Mouse (Mus musculus): ENCODE data around the gene Pcnx4. TPM values are rescaled to one million over a fixed set of nuclear protein-coding genes. Genes with fewer than 3 reads are reported as not detected.
A peak's percentile ranks its signal among the peaks of the same experiment; 100 is the strongest.

Gene Pcnx4
- polyA plus RNA-seq, 1 experiment: 18.4 TPM

GRCm38 (mm10) chr12:72519855-72520254, 16.3 kb upstream of the Pcnx4 start:
- Histone ChIP-seq H3K27ac (ENCODE audit: insufficient read depth, low read length) (no peak overlapping the region), H3K4me3 (ENCODE audit: insufficient read depth, low read length) (no peak overlapping the region), H3K4me1 (ENCODE audit: control insufficient read depth, insufficient read depth, low read length) (no peaks in the 10 kb centered on the region)
- TF ChIP-seq CTCF (IDR thresholded peaks at IDR 0.05; ENCODE audit: extremely low read depth, insufficient read depth, low read length): no peak
- no peak for TF ChIP-seq POLR2A (IDR thresholded peaks at IDR 0.05; ENCODE audit: extremely low read depth, insufficient read depth, low read length)

- H3K27ac ChIP-seq (ENCODE audit: insufficient read depth, low read length): no peak overlapping the region
- no peak overlapping the region for H3K4me3 ChIP-seq (ENCODE audit: insufficient read depth, low read length)
- H3K4me1 ChIP-seq (ENCODE audit: control insufficient read depth, insufficient read depth, low read length): no peaks in the 10 kb centered on the region
- no peak for TF ChIP-seq POLR2A (IDR thresholded peaks at IDR 0.05; ENCODE audit: extremely low read depth, insufficient read depth, low read length)
- TF ChIP-seq CTCF (IDR thresholded peaks at IDR 0.05; ENCODE audit: extremely low read depth, insufficient read depth, low read length): peak; percentile 82
Observed at GRCm38 (mm10) chr12:72520645-72521044, 15.5 kb upstream of the Pcnx4 start.

DNA sequence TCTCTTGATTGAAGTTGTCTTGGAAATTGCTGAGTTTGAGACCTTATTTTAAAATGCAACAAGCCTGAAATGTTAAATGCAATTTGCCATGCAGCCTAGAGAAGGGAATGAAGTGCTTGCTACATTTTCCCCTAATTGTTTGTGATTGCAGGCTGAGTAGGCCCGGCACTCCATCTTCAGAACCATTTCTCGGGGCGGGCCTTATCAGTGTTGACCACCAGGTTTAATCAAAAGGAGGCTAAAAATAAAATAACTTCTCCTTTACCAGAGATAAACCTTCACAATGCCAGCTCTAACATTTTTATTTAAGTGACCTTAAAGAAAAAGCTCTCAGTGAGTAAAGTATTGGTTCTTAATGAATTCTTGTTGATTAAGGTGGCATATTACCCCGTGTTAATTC, 10.6 kb upstream of the Pcnx4 start:
- TF ChIP-seq POLR2A (IDR thresholded peaks at IDR 0.05; ENCODE audit: extremely low read depth, insufficient read depth, low read length) (no peak), CTCF (IDR thresholded peaks at IDR 0.05; ENCODE audit: extremely low read depth, insufficient read depth, low read length) (no peak)
- Histone ChIP-seq H3K4me3 (ENCODE audit: insufficient read depth, low read length) (no peak overlapping the region), H3K4me1 (ENCODE audit: control insufficient read depth, insufficient read depth, low read length) (no peaks in the 10 kb centered on the region), H3K27ac (ENCODE audit: insufficient read depth, low read length) (no peak overlapping the region)

- TF ChIP-seq POLR2A (IDR thresholded peaks at IDR 0.05; ENCODE audit: extremely low read depth, insufficient read depth, low read length): no peak
- no peak for TF ChIP-seq CTCF (IDR thresholded peaks at IDR 0.05; ENCODE audit: extremely low read depth, insufficient read depth, low read length)
- Histone ChIP-seq H3K4me1 (ENCODE audit: control insufficient read depth, insufficient read depth, low read length) (no peaks in the 10 kb centered on the region; the same call in 1 of the 2 replicates), H3K27ac (ENCODE audit: insufficient read depth, low read length) (no peak overlapping the region), H3K4me3 (ENCODE audit: insufficient read depth, low read length) (no peak overlapping the region)
Observed at GRCm38 (mm10) chr12:72532303-72532702, 3.9 kb upstream of the Pcnx4 start.

GRCm38 (mm10) chr12:72533986-72534385, 2.2 kb upstream of the Pcnx4 start:
- TF ChIP-seq POLR2A (IDR thresholded peaks at IDR 0.05; ENCODE audit: extremely low read depth, insufficient read depth, low read length): no peak
- Histone ChIP-seq H3K4me1 (ENCODE audit: control insufficient read depth, insufficient read depth, low read length) (no peaks in the 10 kb centered on the region; the same call in 1 of the 2 replicates), H3K4me3 (ENCODE audit: insufficient read depth, low read length) (no peak overlapping the region), H3K27ac (ENCODE audit: insufficient read depth, low read length) (no peak overlapping the region)

DNA sequence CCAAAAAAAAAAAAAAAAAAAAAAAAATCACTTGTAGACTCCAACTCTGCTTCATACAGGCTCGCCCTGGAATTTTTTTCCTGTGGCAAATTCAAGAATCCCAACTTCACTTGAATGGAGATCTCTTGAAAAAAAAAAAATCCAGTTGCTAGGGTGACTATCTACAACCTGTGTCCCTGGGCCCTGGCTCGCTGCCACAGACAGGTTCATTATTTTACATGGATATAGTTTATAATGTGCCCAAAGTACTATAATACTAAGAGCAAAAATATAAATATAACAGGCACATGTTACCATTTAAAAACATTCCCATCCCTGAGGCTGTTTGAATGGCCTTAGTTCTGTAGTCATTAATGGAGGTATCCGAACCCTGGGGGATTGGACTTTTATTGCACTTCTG, 584 bp upstream of the Pcnx4 start:
- H3K4me3 ChIP-seq (ENCODE audit: insufficient read depth, low read length): peak overlapping the region; percentile 59
- no peak overlapping the region for H3K27ac ChIP-seq (ENCODE audit: insufficient read depth, low read length)
- H3K4me1 ChIP-seq (ENCODE audit: control insufficient read depth, insufficient read depth, low read length): no peaks in the 10 kb centered on the region; the same call in 1 of the 2 replicates
- TF ChIP-seq CTCF (IDR thresholded peaks at IDR 0.05; ENCODE audit: extremely low read depth, insufficient read depth, low read length) (no peak), POLR2A (IDR thresholded peaks at IDR 0.05; ENCODE audit: extremely low read depth, insufficient read depth, low read length) (no peak)

GRCm38 (mm10) chr12:72538571-72538970, 2.4 kb downstream of the Pcnx4 start:
- Histone ChIP-seq H3K4me3 (ENCODE audit: insufficient read depth, low read length) (no peak overlapping the region), H3K27ac (ENCODE audit: insufficient read depth, low read length) (no peak overlapping the region), H3K4me1 (ENCODE audit: control insufficient read depth, insufficient read depth, low read length) (no peaks in the 10 kb centered on the region; the same call in 1 of the 2 replicates)
- TF ChIP-seq POLR2A (IDR thresholded peaks at IDR 0.05; ENCODE audit: extremely low read depth, insufficient read depth, low read length) (no peak), CTCF (IDR thresholded peaks at IDR 0.05; ENCODE audit: extremely low read depth, insufficient read depth, low read length) (no peak)

DNA sequence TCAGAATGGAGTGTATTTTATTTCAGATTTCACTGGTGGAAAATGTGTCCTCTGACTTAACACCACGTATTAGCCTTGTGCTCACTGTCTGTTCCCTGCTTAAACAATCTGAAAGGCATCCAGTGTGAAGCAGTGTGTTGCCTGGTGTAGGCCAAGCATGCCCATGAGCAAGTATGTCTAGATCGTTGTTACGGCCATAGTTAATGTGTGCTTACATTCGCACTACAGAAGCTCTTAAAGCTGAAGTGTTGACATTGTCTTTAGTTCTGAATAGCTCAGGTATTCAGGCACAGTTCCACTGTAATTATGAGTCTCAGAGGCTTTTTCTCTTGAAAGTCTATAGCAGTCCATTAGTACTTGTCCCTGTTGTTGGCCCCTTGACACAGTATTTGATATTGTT, 18.2 kb downstream of the Pcnx4 start:
- TF ChIP-seq POLR2A (IDR thresholded peaks at IDR 0.05; ENCODE audit: extremely low read depth, insufficient read depth, low read length): no peak
- TF ChIP-seq CTCF (IDR thresholded peaks at IDR 0.05; ENCODE audit: extremely low read depth, insufficient read depth, low read length): no peak
- H3K27ac ChIP-seq (ENCODE audit: insufficient read depth, low read length): no peak overlapping the region

GRCm38 (mm10) chr12:72564281-72564795, 28.2 kb downstream of the Pcnx4 start:
- Histone ChIP-seq H3K4me1 (ENCODE audit: control insufficient read depth, insufficient read depth, low read length) (no peaks in the 10 kb centered on the region), H3K4me3 (ENCODE audit: insufficient read depth, low read length) (no peak overlapping the region), H3K27ac (ENCODE audit: insufficient read depth, low read length) (no peak overlapping the region)
- TF ChIP-seq POLR2A (IDR thresholded peaks at IDR 0.05; ENCODE audit: extremely low read depth, insufficient read depth, low read length): no peak
- no peak for TF ChIP-seq CTCF (IDR thresholded peaks at IDR 0.05; ENCODE audit: extremely low read depth, insufficient read depth, low read length)

More for the DNA sequence above, 18.2 kb downstream of the Pcnx4 start:
- Histone ChIP-seq H3K4me3 (ENCODE audit: insufficient read depth, low read length) (no peak overlapping the region), H3K4me1 (ENCODE audit: control insufficient read depth, insufficient read depth, low read length) (no peaks in the 10 kb centered on the region)

- Histone ChIP-seq H3K4me3 (ENCODE audit: insufficient read depth, low read length) (no peak overlapping the region), H3K4me1 (ENCODE audit: control insufficient read depth, insufficient read depth, low read length) (no peaks in the 10 kb centered on the region), H3K27ac (ENCODE audit: insufficient read depth, low read length) (no peak overlapping the region)
- no peak for TF ChIP-seq POLR2A (IDR thresholded peaks at IDR 0.05; ENCODE audit: extremely low read depth, insufficient read depth, low read length)
- TF ChIP-seq CTCF (IDR thresholded peaks at IDR 0.05; ENCODE audit: extremely low read depth, insufficient read depth, low read length): no peak
Observed at GRCm38 (mm10) chr12:72582021-72582420, 45.8 kb downstream of the Pcnx4 start.

Measured in cortical plate, adult 2 months (tissue).